Mouse (Mus musculus): Measurements from ENCODE around the gene Grm6.

GRCm38 (mm10) chr11:50850177-50850735, at the start of gene Grm6:
- TF ChIP-seq HCFC1 (IDR thresholded peaks at IDR 0.05; ENCODE audit: low read depth, low read length) (no peak), SMC3 (IDR thresholded peaks at IDR 0.05; ENCODE audit: low read depth, low read length) (no peak), E2F4 (IDR thresholded peaks at IDR 0.05; ENCODE audit: insufficient replicate concordance, low read depth, low read length) (no peak), JUN (IDR thresholded peaks at IDR 0.05; ENCODE audit: insufficient read depth, low read depth, low read length) (no peak; the same call in 1 of the 2 replicates)

All from CH12.LX (cell line).